Mouse (Mus musculus) thymus, adult 2 months (tissue): ENCODE results near the gene C2cd2l.
"Not testable (repeated sequence)": the region's sequence is repeated elsewhere in the genome, so short reads cannot be mapped to it uniquely, and the experiment has no call there.

Source experiments
- CTCF ChIP-seq: fragments of 200-500 bp; IDR thresholded peaks from 2 replicates; pipeline ENCODE4 v1.5.1; 2012; ENCODE audit warnings: mild to moderate bottlenecking, control low read depth, low read length, moderate library complexity, borderline replicate concordance; ENCODE audit not compliant: control insufficient read depth, poor library complexity, insufficient read depth; ENCODE audit errors: extremely low read depth
- POLR2A ChIP-seq: fragments of 200-500 bp; IDR thresholded peaks from 2 replicates; pipeline ENCODE4 v1.6.1; 2012; ENCODE audit warnings: mild to moderate bottlenecking, low read length, control low read depth, moderate library complexity; ENCODE audit not compliant: control insufficient read depth, poor library complexity, insufficient read depth; ENCODE audit errors: extremely low read depth

- not testable (repeated sequence) for TF ChIP-seq CTCF, POLR2A
Observed at GRCm38 (mm10) chr9:44323656-44324055, 3.6 kb upstream of the C2cd2l start.
